Comparison of ENCODE assay signal across 21 mouse cellular contexts in the genomic region with DNA sequence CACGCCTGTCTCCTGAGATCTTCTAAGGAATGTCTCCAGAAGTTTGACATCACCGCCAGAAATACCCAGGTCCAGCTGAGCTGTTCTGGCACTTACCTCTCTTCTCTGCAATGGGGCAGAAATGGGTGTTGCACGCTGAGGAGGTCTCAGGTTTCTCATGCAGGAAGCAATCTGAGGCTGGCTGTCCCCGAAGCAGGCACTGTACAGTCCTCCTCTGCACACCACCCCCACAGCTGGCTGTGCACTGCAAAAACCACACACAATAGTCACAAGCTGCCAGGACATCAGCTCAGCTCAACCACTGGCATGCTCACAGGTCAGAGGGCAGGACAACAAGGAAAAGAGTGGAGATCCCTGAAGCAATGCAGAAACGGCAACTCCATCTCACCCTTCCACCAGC.
DNase-seq lines count a peak whose midpoint lies in the region; ATAC-seq and TF ChIP-seq lines count a peak whose summit lies in the region.
"Had no signal": no experiment of that assay in that cellular context is flagged by ENCODE, and none has a peak within 500 bp of the region (broad histone marks: within the 10 kb centered on the region; RNA-seq: fewer than 3 reads in every experiment).

No protein-coding gene starts in this region.

- WGBS in kidney, postnatal 0 days, result 39% methylated on average over 5 of the region's 5 CpGs

- no peaks in the 10 kb centered on the region for H3K79me2 ChIP-seq in myocyte (ENCODE audit: control insufficient read depth, insufficient read depth)

- H3K27me3 ChIP-seq in kidney, postnatal 0 days (ENCODE audit: insufficient read depth, low read length), result no peaks in the 10 kb centered on the region
- H3K27me3 ChIP-seq in myocyte (ENCODE audit: control insufficient read depth, insufficient read depth, insufficient read length), result no peaks in the 10 kb centered on the region
- H3K27me3 ChIP-seq: CH12.LX; embryonic facial prominence, embryonic 13.5 days; heart, embryonic 15.5 days; limb, embryonic 15.5 days had no signal

- no peak for TF ChIP-seq POLR2A in myocyte (IDR thresholded peaks at IDR 0.05; ENCODE audit: insufficient read length, low read depth)

- no peak for DNase-seq in kidney, postnatal 0 days (ENCODE audit: low spot score)
- no peak for DNase-seq in kidney, adult 9 months
- DNase-seq in 416B (ENCODE audit: low read depth) (peak; percentile 5), NIH3T3 (ENCODE audit: low read depth) (peak; percentile 63)
- DNase-seq: adrenal gland, adult 2 months; cerebellum, adult 9-10 months; heart, postnatal 4 days; kidney, adult 11 months; kidney, postnatal 4 days; retina, postnatal 1 day; thymus, adult 2 months had no signal

- no peaks in the 10 kb centered on the region for H3K9me3 ChIP-seq in kidney, postnatal 0 days (replicated peaks; ENCODE audit: low read length)
- H3K9me3 ChIP-seq: embryonic facial prominence, embryonic 13.5 days; heart, embryonic 15.5 days; limb, embryonic 15.5 days; midbrain, embryonic 10.5 days had no signal

- H3ac ChIP-seq in myocyte (ENCODE audit: control insufficient read depth, insufficient read length), result no peak overlapping the region

- no peak overlapping the region for H3K9ac ChIP-seq in kidney, postnatal 0 days (ENCODE audit: low read depth, low read length)
- H3K9ac ChIP-seq: embryonic facial prominence, embryonic 13.5 days; heart, embryonic 15.5 days; limb, embryonic 15.5 days had no signal

- 0 out of 2 replicates have a peak, but pooled peaks have one; percentile 7 for ATAC-seq in kidney, postnatal 0 days (replicated peaks; ENCODE audit: low FRiP score, low read depth)
- ATAC-seq in frontal cortex, adult (ENCODE audit: low TSS enrichment), result no peak
- no peak for ATAC-seq in monocyte, adult 5-6 weeks (replicated peaks; ENCODE audit: insufficient number of reproducible peaks, low FRiP score, low TSS enrichment, poor library complexity, severe bottlenecking)
- ATAC-seq: forebrain, embryonic 16.5 days; hindbrain, postnatal 0 days had no signal

- H3K27ac ChIP-seq in kidney, postnatal 0 days, result no peak overlapping the region
- H3K27ac ChIP-seq: embryonic facial prominence, embryonic 13.5 days; heart, embryonic 15.5 days; hindbrain, postnatal 0 days; limb, embryonic 15.5 days; midbrain, embryonic 10.5 days had no signal

- no peaks in the 10 kb centered on the region for H3K4me1 ChIP-seq in kidney, postnatal 0 days (replicated peaks; ENCODE audit: insufficient read depth, low read length)
- H3K4me1 ChIP-seq: heart, embryonic 15.5 days had no signal

- H3K4me2 ChIP-seq in kidney, postnatal 0 days (ENCODE audit: low read length), result no peak overlapping the region
- H3K4me2 ChIP-seq in myocyte (ENCODE audit: low read depth), result peak overlapping the region; percentile 64
- H3K4me2 ChIP-seq: embryonic facial prominence, embryonic 13.5 days; heart, embryonic 15.5 days; limb, embryonic 15.5 days had no signal

- H3K36me3 ChIP-seq in kidney, postnatal 0 days (ENCODE audit: insufficient read depth, low read length), result no peaks in the 10 kb centered on the region
- no peaks in the 10 kb centered on the region for H3K36me3 ChIP-seq in myocyte (ENCODE audit: control insufficient read depth, insufficient read depth)
- H3K36me3 ChIP-seq: embryonic facial prominence, embryonic 13.5 days; heart, embryonic 15.5 days; limb, embryonic 15.5 days; midbrain, embryonic 10.5 days had no signal

- H3K4me3 ChIP-seq in kidney, postnatal 0 days (replicated peaks; ENCODE audit: low read depth, low read length), result no peak overlapping the region
- no peak overlapping the region for H3K4me3 ChIP-seq in myocyte
- H3K4me3 ChIP-seq: embryonic facial prominence, embryonic 13.5 days; heart, embryonic 15.5 days; limb, embryonic 15.5 days; midbrain, embryonic 10.5 days had no signal

- no peak for TF ChIP-seq CTCF in kidney, postnatal 0 days (IDR thresholded peaks at IDR 0.05; ENCODE audit: low read depth)

TF ChIP-seq in myocyte, 11 proteins besides CTCF, POLR2A, EP300 and RAD21:
- peak; percentile 43; the same call in 1 of the 2 replicates for TF ChIP-seq CEBPB (IDR thresholded peaks at IDR 0.05; ENCODE audit: insufficient read depth, poor library complexity, severe bottlenecking)
- no peak for TF ChIP-seq POLR2AphosphoS2 (IDR thresholded peaks at IDR 0.05; ENCODE audit: insufficient read length, low read depth)
- TF ChIP-seq TCF12 (IDR thresholded peaks at IDR 0.05; ENCODE audit: insufficient read depth, poor library complexity, severe bottlenecking), result peak; percentile 50
- peak in 2 of 3 experiments; percentile 64 to 69 for TF ChIP-seq MYOG (IDR thresholded peaks at IDR 0.05; ENCODE audit: control insufficient read depth in 1 of 3, insufficient read depth in 1 of 3, insufficient read length in 2 of 3, low read depth in 2 of 3)
- peak in 2 of 3 experiments; percentile 84 for TF ChIP-seq MYOD1 (IDR thresholded peaks at IDR 0.05; ENCODE audit: control insufficient read depth in 1 of 3, insufficient read length in 2 of 3, low read depth in 2 of 3)
- no peak for TF ChIP-seq MAX (IDR thresholded peaks at IDR 0.05; ENCODE audit: low read depth)
- TF ChIP-seq E2F4 (IDR thresholded peaks at IDR 0.05; ENCODE audit: insufficient read depth), result no peak

Comparison
In these comparisons a context has a peak if more than half of its experiments do, and no peak if none do; other contexts are left out.
1. DNase-seq: peak in 416B (single experiment) and NIH3T3 (single experiment); none in kidney, postnatal 0 days (single experiment) and kidney, adult 9 months (single experiment).